Mouse (Mus musculus) liver, postnatal 0 days (tissue): Measurements from ENCODE around the gene Spty2d1. TPM values are rescaled to one million over a fixed set of nuclear protein-coding genes. Genes with fewer than 3 reads are reported as not detected.
A peak's percentile ranks its signal among the peaks of the same experiment; 100 is the strongest.

Source experiments
- ATAC-seq: fragments of 200-750 bp; cut with Nextera tagmentation; 2 replicates; pipeline ENCODE4 v1.8.0; 2017; ENCODE audit warnings: mild to moderate bottlenecking, moderate library complexity
- DNase-seq: peaks from one replicate; pipeline ENCODE4 v3.0.0-alpha.2; 2016
- H3K27ac ChIP-seq: fragments of 300-500 bp; sonication (generic); 2 replicates; pipeline ENCODE4 v1.5.1; 2014; ENCODE audit warnings: antibody characterized with exemption, moderate library complexity, mild to moderate bottlenecking, low read depth
- H3K27me3 ChIP-seq: fragments of 300-500 bp; sonication (generic); 2 replicates; pipeline ENCODE4 v1.6.1; 2014; ENCODE audit warnings: low read length, control low read depth, mixed read lengths; ENCODE audit not compliant: insufficient read depth
- H3K36me3 ChIP-seq: fragments of 300-500 bp; sonication (generic); replicated peaks from 2 replicates; pipeline ENCODE4 v1.6.1; 2014; ENCODE audit warnings: mild to moderate bottlenecking, control low read depth, low read length, moderate library complexity, mixed read lengths; ENCODE audit not compliant: insufficient read depth
- H3K4me1 ChIP-seq: fragments of 300-500 bp; sonication (generic); 2 replicates; pipeline ENCODE4 v1.6.1; 2014; ENCODE audit warnings: antibody characterized with exemption, mild to moderate bottlenecking, control low read depth; ENCODE audit not compliant: insufficient read depth
- H3K4me2 ChIP-seq: fragments of 300-500 bp; sonication (generic); 2 replicates; pipeline ENCODE4 v1.6.1; 2014; ENCODE audit warnings: low read depth, mild to moderate bottlenecking, low read length, moderate library complexity, mixed read lengths
- H3K4me3 ChIP-seq: fragments of 300-500 bp; sonication (generic); 2 replicates; pipeline ENCODE4 v1.5.1; 2014; ENCODE audit warnings: low read depth, low read length
- H3K9ac ChIP-seq: fragments of 300-500 bp; sonication (generic); replicated peaks from 2 replicates; pipeline ENCODE4 v1.6.1; 2014; ENCODE audit warnings: mild to moderate bottlenecking, moderate library complexity
- H3K9me3 ChIP-seq: fragments of 300-500 bp; sonication (generic); 2 replicates; pipeline ENCODE4 v1.6.1; 2016; ENCODE audit warnings: mild to moderate bottlenecking, control low read depth, low read length, mixed read lengths
- CTCF ChIP-seq: sonication (generic); IDR thresholded peaks from 2 replicates; pipeline ENCODE4 v1.5.1; 2016; ENCODE audit warnings: antibody characterized with exemption, low read depth
- EP300 ChIP-seq: IDR thresholded peaks from 2 replicates; pipeline ENCODE4 v1.6.1; 2016; ENCODE audit warnings: antibody characterized with exemption, low read depth, mild to moderate bottlenecking
- WGBS: fragments of 180-500 bp; shearing (Covaris S2); extraction: QIAGEN DNeasy Blood & Tissue Kit; methylation state at CpG from one replicate; pipeline ENCODE4 v1.1.7; 2014; ENCODE audit not compliant: insufficient replicate concordance; 5-methylcytosine and 5-hydroxymethylcytosine counted together
- polyA plus RNA-seq: library from polyadenylated mRNA; unstranded; fragments of >200 nt; fragmentation: Nextera tagmentation; extraction: Ambion mirVana; gene quantifications from 2 replicates; pipeline ENCODE4 v1.2.1, GENCODE M21; 2015

Spty2d1 gene
- polyA plus RNA-seq, 1 experiment from 2014 or later, result 6.4 TPM

GRCm38 (mm10) chr7:47025429-47025828 lies 17.2 kb upstream of the Spty2d1 start:
- H3K9me3 ChIP-seq, result no peaks in the 10 kb centered on the region
- no peak overlapping the region for H3K27ac ChIP-seq
- 70% methylated on average over 9 of the region's 9 CpGs for WGBS
- H3K4me1 ChIP-seq, result no peaks in the 10 kb centered on the region
- TF ChIP-seq CTCF (no peak), EP300 (no peak)
- no peak overlapping the region for H3K4me2 ChIP-seq
- H3K4me3 ChIP-seq, result no peak overlapping the region
- DNase-seq (no peak), ATAC-seq (no peak)
- no peaks in the 10 kb centered on the region for H3K36me3 ChIP-seq
- H3K27me3 ChIP-seq, result 0 out of 2 replicates have a peak, but pooled peaks cover 3% of the 10 kb centered on the region
- no peak overlapping the region for H3K9ac ChIP-seq

GRCm38 (mm10) chr7:47024454-47024853 lies 16.2 kb upstream of the Spty2d1 start:
- Histone ChIP-seq H3K27me3 (0 out of 2 replicates have a peak, but pooled peaks cover 3% of the 10 kb centered on the region), H3K4me3 (no peak overlapping the region), H3K4me2 (no peak overlapping the region), H3K9ac (no peak overlapping the region), H3K36me3 (no peaks in the 10 kb centered on the region), H3K4me1 (no peaks in the 10 kb centered on the region), H3K27ac (no peak overlapping the region), H3K9me3 (no peaks in the 10 kb centered on the region)
- ATAC-seq (no peak), DNase-seq (no peak)
- no peak for TF ChIP-seq CTCF
- no peak for TF ChIP-seq EP300
- 82% methylated on average over 7 of the region's 7 CpGs for WGBS

- H3K36me3 ChIP-seq, result no peaks in the 10 kb centered on the region
Measured at GRCm38 (mm10) chr7:47023530-47023929, 15.3 kb upstream of the Spty2d1 start.

GRCm38 (mm10) chr7:47022482-47022881 lies 14.3 kb upstream of the Spty2d1 start:
- peak; percentile 81 for ATAC-seq
- no peaks in the 10 kb centered on the region for H3K4me1 ChIP-seq
- no peak overlapping the region for H3K27ac ChIP-seq
- TF ChIP-seq EP300 (no peak), CTCF (no peak)
- no peak overlapping the region for H3K4me3 ChIP-seq
- peak overlapping the region; percentile 29; the same call in 1 of the 2 replicates for H3K4me2 ChIP-seq
- H3K9ac ChIP-seq, result no peak overlapping the region
- WGBS, result 44% methylated on average over 7 of the region's 8 CpGs
- H3K27me3 ChIP-seq, result 0 out of 2 replicates have a peak, but pooled peaks cover 3% of the 10 kb centered on the region
- no peak for DNase-seq
- no peaks in the 10 kb centered on the region for H3K36me3 ChIP-seq
- H3K9me3 ChIP-seq, result no peaks in the 10 kb centered on the region

More at GRCm38 (mm10) chr7:47023530-47023929, 15.3 kb upstream of the Spty2d1 start:
- Histone ChIP-seq H3K9me3 (no peaks in the 10 kb centered on the region), H3K4me3 (no peak overlapping the region), H3K27ac (no peak overlapping the region), H3K27me3 (0 out of 2 replicates have a peak, but pooled peaks cover 3% of the 10 kb centered on the region), H3K9ac (no peak overlapping the region), H3K4me1 (no peaks in the 10 kb centered on the region), H3K4me2 (no peak overlapping the region)
- 8% methylated on average over 6 of the region's 6 CpGs for WGBS
- peak; percentile 90 for DNase-seq
- TF ChIP-seq EP300 (no peak), CTCF (peak; percentile 92)
- ATAC-seq, result peak; percentile 65

GRCm38 (mm10) chr7:47020956-47021355 lies 12.7 kb upstream of the Spty2d1 start:
- H3K36me3 ChIP-seq, result no peaks in the 10 kb centered on the region
- no peaks in the 10 kb centered on the region for H3K9me3 ChIP-seq
- no peak overlapping the region for H3K27ac ChIP-seq
- WGBS, result 37% methylated on average over 8 of the region's 8 CpGs
- ATAC-seq (no peak), DNase-seq (no peak)
- TF ChIP-seq EP300, result no peak
- TF ChIP-seq CTCF, result no peak
- H3K4me1 ChIP-seq, result peaks cover under 1% of the 10 kb centered on the region
- no peak overlapping the region for H3K4me3 ChIP-seq
- H3K9ac ChIP-seq, result no peak overlapping the region
- H3K27me3 ChIP-seq, result 0 out of 2 replicates have a peak, but pooled peaks cover 3% of the 10 kb centered on the region
- H3K4me2 ChIP-seq, result no peak overlapping the region

GRCm38 (mm10) chr7:47019641-47020040 lies 11.4 kb upstream of the Spty2d1 start:
- no peaks in the 10 kb centered on the region for H3K36me3 ChIP-seq
- no peak for DNase-seq
- 71% methylated on average over 5 of the region's 5 CpGs for WGBS

GRCm38 (mm10) chr7:47017146-47017545 lies 8.9 kb upstream of the Spty2d1 start:
- ATAC-seq, result no peak
- no peak overlapping the region for H3K27ac ChIP-seq
- H3K27me3 ChIP-seq, result 0 out of 2 replicates have a peak, but pooled peaks cover 3% of the 10 kb centered on the region
- DNase-seq, result no peak
- no peak overlapping the region for H3K9ac ChIP-seq
- no peaks in the 10 kb centered on the region for H3K9me3 ChIP-seq
- H3K4me3 ChIP-seq, result no peak overlapping the region
- no peaks in the 10 kb centered on the region for H3K36me3 ChIP-seq
- H3K4me1 ChIP-seq, result peaks cover 24% of the 10 kb centered on the region
- WGBS, result 70% methylated on average over 7 of the region's 7 CpGs
- TF ChIP-seq CTCF, result no peak
- no peak for TF ChIP-seq EP300
- no peak overlapping the region for H3K4me2 ChIP-seq

More at GRCm38 (mm10) chr7:47019641-47020040, 11.4 kb upstream of the Spty2d1 start:
- no peaks in the 10 kb centered on the region for H3K9me3 ChIP-seq
- TF ChIP-seq CTCF, result no peak
- TF ChIP-seq EP300, result no peak
- no peak for ATAC-seq
- no peak overlapping the region for H3K4me2 ChIP-seq
- no peak overlapping the region for H3K9ac ChIP-seq
- H3K4me3 ChIP-seq, result no peak overlapping the region
- H3K27me3 ChIP-seq, result 0 out of 2 replicates have a peak, but pooled peaks cover 3% of the 10 kb centered on the region
- H3K27ac ChIP-seq, result no peak overlapping the region
- H3K4me1 ChIP-seq, result peaks cover 11% of the 10 kb centered on the region
